Mouse (Mus musculus): ENCODE results near the gene Calm3. TPM values are rescaled to one million over a fixed set of nuclear protein-coding genes. Genes with fewer than 3 reads are reported as not detected.
A peak's percentile ranks its signal among the peaks of the same experiment; 100 is the strongest.

The Calm3 gene
- polyA plus RNA-seq, 1 experiment from 2014 or later, result 295 TPM

- Histone ChIP-seq H3K9me3 (ENCODE audit: control insufficient read depth, low read length) (no peaks in the 10 kb centered on the region), H3K4me2 (no peak overlapping the region), H3K27me3 (ENCODE audit: control insufficient read depth, insufficient read depth, low read length) (no peaks in the 10 kb centered on the region), H3K4me3 (ENCODE audit: low read depth, low read length) (no peak overlapping the region), H3K36me3 (ENCODE audit: control insufficient read depth, insufficient read depth, low read length) (peaks cover 23% of the 10 kb centered on the region), H3K27ac (ENCODE audit: low read depth, low read length) (no peak overlapping the region), H3K9ac (ENCODE audit: low read length) (no peak overlapping the region), H3K4me1 (ENCODE audit: control insufficient read depth, insufficient read depth, low read length) (peaks cover 29% of the 10 kb centered on the region)
- 90% methylated on average over 9 of the region's 9 CpGs for WGBS
- DNase-seq (ENCODE audit: low spot score, missing footprints) (no peak), ATAC-seq (ENCODE audit: low FRiP score) (no peak)
These were observed 5.9 kb downstream of the Calm3 start for GRCm38 (mm10) chr7:16918014-16918413.

- 84% methylated on average over 11 of the region's 11 CpGs for WGBS
- Histone ChIP-seq H3K9ac (ENCODE audit: low read length) (no peak overlapping the region), H3K4me3 (ENCODE audit: low read depth, low read length) (no peak overlapping the region), H3K4me1 (ENCODE audit: control insufficient read depth, insufficient read depth, low read length) (peaks cover 23% of the 10 kb centered on the region), H3K36me3 (ENCODE audit: control insufficient read depth, insufficient read depth, low read length) (peaks cover 23% of the 10 kb centered on the region), H3K4me2 (no peak overlapping the region), H3K9me3 (ENCODE audit: control insufficient read depth, low read length) (no peaks in the 10 kb centered on the region), H3K27ac (ENCODE audit: low read depth, low read length) (no peak overlapping the region), H3K27me3 (ENCODE audit: control insufficient read depth, insufficient read depth, low read length) (no peaks in the 10 kb centered on the region)
- DNase-seq (ENCODE audit: low spot score, missing footprints), result no peak
- ATAC-seq (ENCODE audit: low FRiP score), result no peak
These were observed 6.5 kb downstream of the Calm3 start for GRCm38 (mm10) chr7:16917447-16917846.

- ATAC-seq (ENCODE audit: low FRiP score), result no peak
- H3K4me2 ChIP-seq, result no peak overlapping the region
- DNase-seq (ENCODE audit: low spot score, missing footprints), result no peak
- H3K36me3 ChIP-seq (ENCODE audit: control insufficient read depth, insufficient read depth, low read length), result peaks cover 23% of the 10 kb centered on the region
- H3K4me3 ChIP-seq (ENCODE audit: low read depth, low read length), result no peak overlapping the region
- no peak overlapping the region for H3K27ac ChIP-seq (ENCODE audit: low read depth, low read length)
- WGBS, result 87% methylated on average over 30 of the region's 30 CpGs
- no peaks in the 10 kb centered on the region for H3K9me3 ChIP-seq (ENCODE audit: control insufficient read depth, low read length)
- H3K27me3 ChIP-seq (ENCODE audit: control insufficient read depth, insufficient read depth, low read length), result no peaks in the 10 kb centered on the region
- H3K9ac ChIP-seq (ENCODE audit: low read length), result no peak overlapping the region
- peaks cover 15% of the 10 kb centered on the region for H3K4me1 ChIP-seq (ENCODE audit: control insufficient read depth, insufficient read depth, low read length)
These were observed 7.3 kb downstream of the Calm3 start for GRCm38 (mm10) chr7:16916342-16917265.

GRCm38 (mm10) chr7:16915461-16916340 is 8.2 kb downstream of the Calm3 start:
- Histone ChIP-seq H3K27me3 (ENCODE audit: control insufficient read depth, insufficient read depth, low read length) (no peaks in the 10 kb centered on the region), H3K9me3 (ENCODE audit: control insufficient read depth, low read length) (no peaks in the 10 kb centered on the region), H3K4me2 (no peak overlapping the region), H3K9ac (ENCODE audit: low read length) (no peak overlapping the region), H3K4me3 (ENCODE audit: low read depth, low read length) (no peak overlapping the region), H3K36me3 (ENCODE audit: control insufficient read depth, insufficient read depth, low read length) (peaks cover 23% of the 10 kb centered on the region), H3K4me1 (ENCODE audit: control insufficient read depth, insufficient read depth, low read length) (peaks cover 6% of the 10 kb centered on the region), H3K27ac (ENCODE audit: low read depth, low read length) (no peak overlapping the region)
- 92% methylated on average over 32 of the region's 32 CpGs for WGBS
- DNase-seq (ENCODE audit: low spot score, missing footprints) (no peak), ATAC-seq (ENCODE audit: low FRiP score) (no peak)

- no peak overlapping the region for H3K9ac ChIP-seq (ENCODE audit: low read length)
- no peaks in the 10 kb centered on the region for H3K4me1 ChIP-seq (ENCODE audit: control insufficient read depth, insufficient read depth, low read length)
- H3K36me3 ChIP-seq (ENCODE audit: control insufficient read depth, insufficient read depth, low read length), result peaks cover 23% of the 10 kb centered on the region
- no peak overlapping the region for H3K4me2 ChIP-seq
- H3K27me3 ChIP-seq (ENCODE audit: control insufficient read depth, insufficient read depth, low read length), result no peaks in the 10 kb centered on the region
- ATAC-seq (ENCODE audit: low FRiP score) (no peak), DNase-seq (ENCODE audit: low spot score, missing footprints) (no peak)
- no peak overlapping the region for H3K4me3 ChIP-seq (ENCODE audit: low read depth, low read length)
- H3K27ac ChIP-seq (ENCODE audit: low read depth, low read length), result no peak overlapping the region
- H3K9me3 ChIP-seq (ENCODE audit: control insufficient read depth, low read length), result no peaks in the 10 kb centered on the region
- 82% methylated on average over 18 of the region's 18 CpGs for WGBS
These were observed 9.2 kb downstream of the Calm3 start for GRCm38 (mm10) chr7:16914453-16915343.

- DNase-seq (ENCODE audit: low spot score, missing footprints), result peak; percentile 96
- H3K27ac ChIP-seq (ENCODE audit: low read depth, low read length), result no peak overlapping the region
- H3K36me3 ChIP-seq (ENCODE audit: control insufficient read depth, insufficient read depth, low read length), result peaks cover 22% of the 10 kb centered on the region
- peak; percentile 73 for ATAC-seq (ENCODE audit: low FRiP score)
- H3K9me3 ChIP-seq (ENCODE audit: control insufficient read depth, low read length), result no peaks in the 10 kb centered on the region
- H3K4me2 ChIP-seq, result no peak overlapping the region
- H3K27me3 ChIP-seq (ENCODE audit: control insufficient read depth, insufficient read depth, low read length), result no peaks in the 10 kb centered on the region
- no peaks in the 10 kb centered on the region for H3K4me1 ChIP-seq (ENCODE audit: control insufficient read depth, insufficient read depth, low read length)
- no peak overlapping the region for H3K4me3 ChIP-seq (ENCODE audit: low read depth, low read length)
- H3K9ac ChIP-seq (ENCODE audit: low read length), result no peak overlapping the region
- WGBS, result 40% methylated on average over 10 of the region's 10 CpGs
These were observed 10.0 kb downstream of the Calm3 start for GRCm38 (mm10) chr7:16913806-16914452.

GRCm38 (mm10) chr7:16912360-16912759 is 11.6 kb downstream of the Calm3 start:
- no peaks in the 10 kb centered on the region for H3K9me3 ChIP-seq (ENCODE audit: control insufficient read depth, low read length)
- ATAC-seq (ENCODE audit: low FRiP score), result no peak
- no peaks in the 10 kb centered on the region for H3K4me1 ChIP-seq (ENCODE audit: control insufficient read depth, insufficient read depth, low read length)
- no peak overlapping the region for H3K4me2 ChIP-seq
- peaks cover 13% of the 10 kb centered on the region for H3K36me3 ChIP-seq (ENCODE audit: control insufficient read depth, insufficient read depth, low read length)
- H3K27ac ChIP-seq (ENCODE audit: low read depth, low read length), result no peak overlapping the region
- H3K27me3 ChIP-seq (ENCODE audit: control insufficient read depth, insufficient read depth, low read length), result no peaks in the 10 kb centered on the region
- DNase-seq (ENCODE audit: low spot score, missing footprints), result no peak
- no peak overlapping the region for H3K9ac ChIP-seq (ENCODE audit: low read length)
- no peak overlapping the region for H3K4me3 ChIP-seq (ENCODE audit: low read depth, low read length)
- WGBS, result 80% methylated on average over 6 of the region's 6 CpGs

GRCm38 (mm10) chr7:16911904-16912303 is 12.0 kb downstream of the Calm3 start:
- Histone ChIP-seq H3K9me3 (ENCODE audit: control insufficient read depth, low read length) (no peaks in the 10 kb centered on the region), H3K27me3 (ENCODE audit: control insufficient read depth, insufficient read depth, low read length) (no peaks in the 10 kb centered on the region), H3K4me3 (ENCODE audit: low read depth, low read length) (no peak overlapping the region), H3K27ac (ENCODE audit: low read depth, low read length) (no peak overlapping the region), H3K4me1 (ENCODE audit: control insufficient read depth, insufficient read depth, low read length) (no peaks in the 10 kb centered on the region), H3K36me3 (ENCODE audit: control insufficient read depth, insufficient read depth, low read length) (peaks cover 13% of the 10 kb centered on the region), H3K9ac (ENCODE audit: low read length) (no peak overlapping the region), H3K4me2 (no peak overlapping the region)
- DNase-seq (ENCODE audit: low spot score, missing footprints), result no peak
- no peak for ATAC-seq (ENCODE audit: low FRiP score)
- 90% methylated on average over 3 of the region's 3 CpGs for WGBS
